22 mouse cellular contexts compared by ENCODE assay signal in genomic region chr6:39548030-39548429, GRCm38 (mm10). TPM values are rescaled to one million over a fixed set of nuclear protein-coding genes. Genes with fewer than 3 reads are reported as not detected.
A peak's percentile ranks its signal among the peaks of the same experiment; 100 is the strongest.
DNase-seq lines count a peak whose midpoint lies in the region; ATAC-seq and TF ChIP-seq lines count a peak whose summit lies in the region.
"Had no signal": no experiment of that assay in that cellular context is flagged by ENCODE, and none has a peak within 500 bp of the region (broad histone marks: within the 10 kb centered on the region; RNA-seq: fewer than 3 reads in every experiment).

No protein-coding gene starts in this region.

- H3K4me3 ChIP-seq in forebrain, postnatal 0 days (ENCODE audit: low read depth, low read length) = no peak overlapping the region
- H3K4me3 ChIP-seq in forebrain, embryonic 11.5 days (ENCODE audit: low read depth, low read length) = no peak overlapping the region
- no peak overlapping the region for H3K4me3 ChIP-seq in layer of hippocampus, adult 2 months
- no peak overlapping the region for H3K4me3 ChIP-seq in midbrain, postnatal 0 days (ENCODE audit: low read depth, low read length)
- H3K4me3 ChIP-seq in midbrain, embryonic 14.5 days (replicated peaks; ENCODE audit: low read depth, low read length) = no peak overlapping the region
- H3K4me3 ChIP-seq in kidney, embryonic 16.5 days (ENCODE audit: low read length) = no peak overlapping the region
- H3K4me3 ChIP-seq: heart, embryonic 15.5 days; liver, embryonic 15.5 days had no signal

- TF ChIP-seq CTCF in forebrain, postnatal 0 days (IDR thresholded peaks at IDR 0.05; ENCODE audit: low read depth) = no peak
- TF ChIP-seq CTCF in layer of hippocampus, adult 2 months (conservative IDR thresholded peaks at IDR 0.05) = no peak; the same call in 1 of the 2 replicates
- TF ChIP-seq CTCF in midbrain, postnatal 0 days (IDR thresholded peaks at IDR 0.05) = no peak

- H3K4me2 ChIP-seq in forebrain, postnatal 0 days (ENCODE audit: low read depth) = no peak overlapping the region
- H3K4me2 ChIP-seq in forebrain, embryonic 11.5 days (ENCODE audit: low read depth, low read length, severe bottlenecking) = no peak overlapping the region
- H3K4me2 ChIP-seq in midbrain, postnatal 0 days (ENCODE audit: low read depth, low read length, poor library complexity, severe bottlenecking) = no peak overlapping the region
- no peak overlapping the region for H3K4me2 ChIP-seq in midbrain, embryonic 14.5 days (ENCODE audit: low read length)
- no peak overlapping the region for H3K4me2 ChIP-seq in kidney, embryonic 16.5 days (replicated peaks; ENCODE audit: low read depth, low read length)
- H3K4me2 ChIP-seq: heart, embryonic 15.5 days; liver, embryonic 15.5 days had no signal

- DNase-seq in forebrain, postnatal 0 days = no peak
- DNase-seq in forebrain, embryonic 11.5 days (ENCODE audit: low spot score) = no peak
- DNase-seq in layer of hippocampus, adult 2 months (ENCODE audit: low spot score in 2 of 2) = peak in 1 of 2 experiments; percentile 25
- no peak for DNase-seq in layer of hippocampus, adult 18-20 months (ENCODE audit: low spot score in 2 of 2)
- DNase-seq in midbrain, postnatal 0 days (ENCODE audit: low spot score) = peak; percentile 35
- DNase-seq in midbrain, embryonic 14.5 days = no peak
- DNase-seq: adrenal gland, postnatal 25 days; cerebellum, adult 9-10 months; gastrocnemius, postnatal 36 days; heart, postnatal 36 days; kidney, adult 2 months; kidney, postnatal 14 days; liver; thymus, adult 18-20 months; thymus, postnatal 4 days had no signal

- no peak overlapping the region for H3K9ac ChIP-seq in forebrain, postnatal 0 days
- no peak overlapping the region for H3K9ac ChIP-seq in forebrain, embryonic 11.5 days (ENCODE audit: low read length)
- no peak overlapping the region for H3K9ac ChIP-seq in midbrain, postnatal 0 days (replicated peaks; ENCODE audit: low read length, poor library complexity, severe bottlenecking)
- H3K9ac ChIP-seq in midbrain, embryonic 14.5 days (replicated peaks; ENCODE audit: low read length) = no peak overlapping the region
- H3K9ac ChIP-seq in kidney, embryonic 16.5 days (replicated peaks; ENCODE audit: low read length) = no peak overlapping the region; the same call in 1 of the 2 replicates
- H3K9ac ChIP-seq: heart, embryonic 15.5 days; liver, embryonic 15.5 days had no signal

- H3K27me3 ChIP-seq in forebrain, postnatal 0 days (ENCODE audit: insufficient read depth, low read length) = no peaks in the 10 kb centered on the region
- no peaks in the 10 kb centered on the region for H3K27me3 ChIP-seq in forebrain, embryonic 11.5 days (ENCODE audit: control insufficient read depth, insufficient read depth, low read length)
- no peaks in the 10 kb centered on the region for H3K27me3 ChIP-seq in midbrain, postnatal 0 days (ENCODE audit: insufficient read depth, low read length)
- H3K27me3 ChIP-seq in midbrain, embryonic 14.5 days (ENCODE audit: control insufficient read depth, insufficient read depth, low read length) = no peaks in the 10 kb centered on the region
- no peaks in the 10 kb centered on the region for H3K27me3 ChIP-seq in kidney, embryonic 16.5 days (ENCODE audit: insufficient read depth, low read length)
- H3K27me3 ChIP-seq: heart, embryonic 15.5 days; liver, embryonic 15.5 days had no signal

- H3K36me3 ChIP-seq in forebrain, postnatal 0 days (ENCODE audit: insufficient read depth) = no peaks in the 10 kb centered on the region
- H3K36me3 ChIP-seq in forebrain, embryonic 11.5 days (ENCODE audit: control insufficient read depth, insufficient read depth, low read length) = no peaks in the 10 kb centered on the region; the same call in 1 of the 2 replicates
- H3K36me3 ChIP-seq in midbrain, postnatal 0 days (ENCODE audit: insufficient read depth, low read length) = no peaks in the 10 kb centered on the region
- no peaks in the 10 kb centered on the region for H3K36me3 ChIP-seq in midbrain, embryonic 14.5 days (ENCODE audit: control insufficient read depth, insufficient read depth, low read length)
- H3K36me3 ChIP-seq in kidney, embryonic 16.5 days (ENCODE audit: insufficient read depth, low read length) = no peaks in the 10 kb centered on the region
- H3K36me3 ChIP-seq: heart, embryonic 15.5 days; liver, embryonic 15.5 days had no signal

- WGBS in forebrain, postnatal 0 days = 61% methylated on average over 5 of the region's 5 CpGs
- whole genome bisulfite sequencing in forebrain, embryonic 11.5 days = 84% methylated on average over 5 of the region's 5 CpGs
- 75% methylated on average over 5 of the region's 5 CpGs for WGBS in midbrain, postnatal 0 days
- 83% methylated on average over 5 of the region's 5 CpGs for WGBS in midbrain, embryonic 14.5 days
- 68% methylated on average over 5 of the region's 5 CpGs for WGBS in kidney, embryonic 16.5 days

- H3K4me1 ChIP-seq in forebrain, postnatal 0 days (ENCODE audit: insufficient read depth) = no peaks in the 10 kb centered on the region; the same call in none of the 2 replicates
- peaks cover 21% of the 10 kb centered on the region; the same call in 1 of the 2 replicates for H3K4me1 ChIP-seq in forebrain, embryonic 11.5 days (replicated peaks; ENCODE audit: control insufficient read depth, insufficient read depth, low read length)
- H3K4me1 ChIP-seq in midbrain, postnatal 0 days (ENCODE audit: insufficient read depth, low read length) = peaks cover 1% of the 10 kb centered on the region
- H3K4me1 ChIP-seq in midbrain, embryonic 14.5 days (ENCODE audit: control insufficient read depth, insufficient read depth, low read length) = peaks cover 27% of the 10 kb centered on the region
- H3K4me1 ChIP-seq in kidney, embryonic 16.5 days (ENCODE audit: insufficient read depth, low read length) = peaks cover 56% of the 10 kb centered on the region

- peak; percentile 26; the same call in 1 of the 2 replicates for ATAC-seq in forebrain, postnatal 0 days
- no peak for ATAC-seq in forebrain, embryonic 11.5 days (replicated peaks; ENCODE audit: low FRiP score)
- no peak for ATAC-seq in midbrain, postnatal 0 days (ENCODE audit: low FRiP score)
- ATAC-seq in midbrain, embryonic 14.5 days (ENCODE audit: low FRiP score, low TSS enrichment) = no peak
- ATAC-seq in kidney, embryonic 16.5 days (ENCODE audit: low FRiP score, low TSS enrichment) = no peak
- ATAC-seq: forebrain, embryonic 16.5 days; lung, postnatal 0 days had no signal

- H3K9me3 ChIP-seq in forebrain, postnatal 0 days (ENCODE audit: low read length) = no peaks in the 10 kb centered on the region
- H3K9me3 ChIP-seq in forebrain, embryonic 11.5 days (ENCODE audit: control insufficient read depth, low read length) = no peaks in the 10 kb centered on the region
- H3K9me3 ChIP-seq in midbrain, postnatal 0 days (ENCODE audit: low read length) = no peaks in the 10 kb centered on the region
- H3K9me3 ChIP-seq in midbrain, embryonic 14.5 days (ENCODE audit: control insufficient read depth, low read length) = no peaks in the 10 kb centered on the region
- no peaks in the 10 kb centered on the region for H3K9me3 ChIP-seq in kidney, embryonic 16.5 days (ENCODE audit: low read length)
- H3K9me3 ChIP-seq: heart, embryonic 15.5 days; liver, embryonic 15.5 days had no signal

- H3K27ac ChIP-seq in forebrain, postnatal 0 days (ENCODE audit: low read depth, low read length) = no peak overlapping the region
- H3K27ac ChIP-seq in forebrain, embryonic 11.5 days (ENCODE audit: low read depth, low read length) = no peak overlapping the region
- H3K27ac ChIP-seq in layer of hippocampus, adult 2 months = peak overlapping the region; percentile 65; the same call in 1 of the 2 replicates
- H3K27ac ChIP-seq in midbrain, postnatal 0 days (ENCODE audit: low read depth, low read length) = no peak overlapping the region
- no peak overlapping the region for H3K27ac ChIP-seq in midbrain, embryonic 14.5 days (replicated peaks; ENCODE audit: low read depth, low read length)
- no peak overlapping the region for H3K27ac ChIP-seq in kidney, embryonic 16.5 days (ENCODE audit: low read length)
- H3K27ac ChIP-seq: heart, embryonic 15.5 days; liver, embryonic 15.5 days; macrophage had no signal

RNA-seq across cellular contexts. Expression of gene Dennd2a, which starts 9.6 kb away (rescaled TPM):
- 11.2 and 13.7 TPM in 2 replicates for total RNA-seq in forebrain, postnatal 0 days (2014; rRNA removed)
- polyA plus RNA-seq in forebrain, postnatal 0 days (2015; fragmentation: Nextera tagmentation; extraction: Ambion mirVana) = 5.4 and 8.2 TPM in 2 replicates
- polyA plus RNA-seq in forebrain, embryonic 11.5 days (2014; fragmentation: Nextera tagmentation; extraction: Ambion mirVana) = 42.0 and 42.5 TPM in 2 replicates
- total RNA-seq in layer of hippocampus, adult 2 months (2021) = 10 to 100 TPM; 37.0 to 38.2 TPM
- total RNA-seq in layer of hippocampus, adult 18-20 months (2021) = 10 to 100 TPM; 37.6 to 38.9 TPM
- total RNA-seq in midbrain, postnatal 0 days (2014; rRNA removed) = 15.9 and 22.4 TPM in 2 replicates
- 7.8 and 9.8 TPM in 2 replicates for polyA plus RNA-seq in midbrain, postnatal 0 days (2015; fragmentation: Nextera tagmentation; extraction: Ambion mirVana)
- polyA plus RNA-seq in midbrain, embryonic 14.5 days (2014; fragmentation: Nextera tagmentation; extraction: Ambion mirVana) = 23.3 and 31.5 TPM in 2 replicates
- 20.6 and 20.9 TPM in 2 replicates for polyA plus RNA-seq in kidney, embryonic 16.5 days (2015; fragmentation: Nextera tagmentation; extraction: Ambion mirVana)

RNA-seq across cellular contexts. Expression of gene Adck2, which starts 25.6 kb away (rescaled TPM):
- 17.6 and 21.9 TPM in 2 replicates for total RNA-seq in forebrain, postnatal 0 days (2014; rRNA removed)
- polyA plus RNA-seq in forebrain, postnatal 0 days (2015; fragmentation: Nextera tagmentation; extraction: Ambion mirVana) = 34.5 and 40.3 TPM in 2 replicates
- 23.2 and 26.6 TPM in 2 replicates for polyA plus RNA-seq in forebrain, embryonic 11.5 days (2014; fragmentation: Nextera tagmentation; extraction: Ambion mirVana)
- 10 to 100 TPM; 27.5 to 32.0 TPM for total RNA-seq in layer of hippocampus, adult 2 months (2021)
- 10 to 100 TPM; 21.6 to 27.3 TPM for total RNA-seq in layer of hippocampus, adult 18-20 months (2021)
- total RNA-seq in midbrain, postnatal 0 days (2014; rRNA removed) = 16.9 and 31.0 TPM in 2 replicates
- polyA plus RNA-seq in midbrain, postnatal 0 days (2015; fragmentation: Nextera tagmentation; extraction: Ambion mirVana) = 44.9 and 45.9 TPM in 2 replicates
- 34.5 and 48.7 TPM in 2 replicates for polyA plus RNA-seq in midbrain, embryonic 14.5 days (2014; fragmentation: Nextera tagmentation; extraction: Ambion mirVana)
- polyA plus RNA-seq in kidney, embryonic 16.5 days (2015; fragmentation: Nextera tagmentation; extraction: Ambion mirVana) = 31.7 and 32.8 TPM in 2 replicates

RNA-seq across cellular contexts. Expression of gene Gm42420, which starts 37.5 kb away (rescaled TPM):
- total RNA-seq in forebrain, postnatal 0 days (2014; rRNA removed) = not detected in 2 replicates
- 0.53 and 1.8 TPM in 2 replicates for polyA plus RNA-seq in forebrain, postnatal 0 days (2015; fragmentation: Nextera tagmentation; extraction: Ambion mirVana)
- 4.7 TPM in 1 of 2 replicates, not detected in the other for polyA plus RNA-seq in forebrain, embryonic 11.5 days (2014; fragmentation: Nextera tagmentation; extraction: Ambion mirVana)
- total RNA-seq in layer of hippocampus, adult 2 months (2021) = not detected
- not detected for total RNA-seq in layer of hippocampus, adult 18-20 months (2021)
- total RNA-seq in midbrain, postnatal 0 days (2014; rRNA removed) = not detected in 2 replicates
- polyA plus RNA-seq in midbrain, postnatal 0 days (2015; fragmentation: Nextera tagmentation; extraction: Ambion mirVana) = 1.5 and 1.8 TPM in 2 replicates
- 0.58 TPM in 1 of 2 replicates, not detected in the other for polyA plus RNA-seq in midbrain, embryonic 14.5 days (2014; fragmentation: Nextera tagmentation; extraction: Ambion mirVana)
- polyA plus RNA-seq in kidney, embryonic 16.5 days (2015; fragmentation: Nextera tagmentation; extraction: Ambion mirVana) = 3.8 TPM in 1 of 2 replicates, not detected in the other
- total RNA-seq: adrenal gland, postnatal 25 days had no signal
- polyA plus RNA-seq: forebrain, embryonic 16.5 days; heart, embryonic 15.5 days; macrophage; small intestine, adult 2 months had no signal

RNA-seq across cellular contexts. Expression of gene Ndufb2, which starts 44.3 kb away (rescaled TPM):
- total RNA-seq in forebrain, postnatal 0 days (2014; rRNA removed) = 220 and 285 TPM in 2 replicates
- polyA plus RNA-seq in forebrain, postnatal 0 days (2015; fragmentation: Nextera tagmentation; extraction: Ambion mirVana) = 500 and 654 TPM in 2 replicates
- polyA plus RNA-seq in forebrain, embryonic 11.5 days (2014; fragmentation: Nextera tagmentation; extraction: Ambion mirVana) = 217 and 222 TPM in 2 replicates
- 100 to 1,000 TPM; 167 to 192 TPM for total RNA-seq in layer of hippocampus, adult 2 months (2021)
- total RNA-seq in layer of hippocampus, adult 18-20 months (2021) = 100 to 1,000 TPM; 169 to 176 TPM
- total RNA-seq in midbrain, postnatal 0 days (2014; rRNA removed) = 234 and 290 TPM in 2 replicates
- 589 and 646 TPM in 2 replicates for polyA plus RNA-seq in midbrain, postnatal 0 days (2015; fragmentation: Nextera tagmentation; extraction: Ambion mirVana)
- polyA plus RNA-seq in midbrain, embryonic 14.5 days (2014; fragmentation: Nextera tagmentation; extraction: Ambion mirVana) = 404 and 530 TPM in 2 replicates
- 326 and 331 TPM in 2 replicates for polyA plus RNA-seq in kidney, embryonic 16.5 days (2015; fragmentation: Nextera tagmentation; extraction: Ambion mirVana)
